Mouse (Mus musculus) neural tube, embryonic 15.5 days (tissue): ENCODE measurements around the gene Capn10. TPM values are rescaled to one million over a fixed set of nuclear protein-coding genes. Genes with fewer than 3 reads are reported as not detected.

ENCODE experiments used
- ATAC-seq: fragments of 200-750 bp; cut with Nextera tagmentation; 2 replicates; pipeline ENCODE4 v1.8.0; 2017; ENCODE audit warnings: mild to moderate bottlenecking, moderate TSS enrichment, moderate library complexity; ENCODE audit not compliant: low FRiP score
- H3K27ac ChIP-seq: fragments of 300-500 bp; sonication (generic); replicated peaks from 2 replicates; pipeline ENCODE4 v1.5.1; 2015; ENCODE audit warnings: mild to moderate bottlenecking, inconsistent platforms
- H3K27me3 ChIP-seq: fragments of 300-500 bp; sonication (generic); replicated peaks from 2 replicates; pipeline ENCODE4 v1.6.1; 2015; ENCODE audit warnings: inconsistent platforms
- H3K36me3 ChIP-seq: fragments of 300-500 bp; sonication (generic); 2 replicates; pipeline ENCODE4 v1.6.1; 2015; ENCODE audit warnings: inconsistent platforms
- H3K4me1 ChIP-seq: fragments of 300-500 bp; sonication (generic); 2 replicates; pipeline ENCODE4 v1.6.1; 2015; ENCODE audit warnings: inconsistent platforms
- H3K4me2 ChIP-seq: fragments of 300-500 bp; sonication (generic); 2 replicates; pipeline ENCODE4 v1.6.1; 2015; ENCODE audit warnings: inconsistent platforms, mild to moderate bottlenecking, moderate library complexity
- H3K4me3 ChIP-seq: fragments of 300-500 bp; sonication (generic); replicated peaks from 2 replicates; pipeline ENCODE4 v1.5.1; 2015; ENCODE audit warnings: mild to moderate bottlenecking, inconsistent platforms
- H3K9ac ChIP-seq: fragments of 300-500 bp; sonication (generic); replicated peaks from 2 replicates; pipeline ENCODE4 v1.6.1; 2015; ENCODE audit warnings: mild to moderate bottlenecking, inconsistent platforms
- H3K9me3 ChIP-seq: fragments of 300-500 bp; sonication (generic); replicated peaks from 2 replicates; pipeline ENCODE4 v1.6.1; 2016; ENCODE audit warnings: inconsistent platforms
- WGBS: fragments of 180-500 bp; shearing (Covaris S2); methylation state at CpG from one replicate; pipeline ENCODE4 v1.1.7; 2015; ENCODE audit warnings: mixed read lengths; 5-methylcytosine and 5-hydroxymethylcytosine counted together
- polyA plus RNA-seq: library from polyadenylated mRNA; unstranded; fragments of >200 nt; fragmentation: Nextera tagmentation; extraction: Ambion mirVana; gene quantifications from 2 replicates; pipeline ENCODE4 v1.2.1, GENCODE M21; 2015

Capn10 gene
- polyA plus RNA-seq, 1 experiment from 2014 or later: 60.8 TPM

DNA sequence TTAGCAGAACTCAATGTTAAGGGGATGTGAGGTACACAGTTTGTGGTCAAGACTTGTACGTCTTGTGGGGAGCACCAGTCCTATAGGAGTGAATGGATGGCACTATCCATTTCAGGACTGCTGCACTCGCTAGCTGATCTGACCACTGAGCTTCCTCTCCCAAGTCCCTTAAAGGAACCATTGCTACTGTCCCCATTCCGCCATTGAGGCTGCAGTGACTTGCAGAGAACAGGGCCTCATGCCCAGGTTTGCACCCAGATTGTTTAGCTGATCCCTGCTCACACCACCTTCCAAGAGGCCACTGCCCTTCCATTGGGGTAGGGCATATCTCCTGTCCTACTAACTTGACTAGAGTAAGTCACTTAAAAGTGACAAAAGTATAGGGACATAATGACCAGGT is 25.5 kb upstream of the Capn10 start:
- WGBS: 97% methylated on average over 3 of the region's 3 CpGs
- no peak overlapping the region for H3K4me2 ChIP-seq
- H3K9ac ChIP-seq: no peak overlapping the region
- H3K4me1 ChIP-seq: peaks cover 53% of the 10 kb centered on the region
- no peaks in the 10 kb centered on the region for H3K36me3 ChIP-seq
- ATAC-seq: no peak
- 0 out of 2 replicates have a peak overlapping the region, but pooled peaks have one; percentile 73 for H3K4me3 ChIP-seq
- H3K27ac ChIP-seq: no peak overlapping the region
- H3K9me3 ChIP-seq: no peaks in the 10 kb centered on the region
- H3K27me3 ChIP-seq: no peaks in the 10 kb centered on the region

DNA sequence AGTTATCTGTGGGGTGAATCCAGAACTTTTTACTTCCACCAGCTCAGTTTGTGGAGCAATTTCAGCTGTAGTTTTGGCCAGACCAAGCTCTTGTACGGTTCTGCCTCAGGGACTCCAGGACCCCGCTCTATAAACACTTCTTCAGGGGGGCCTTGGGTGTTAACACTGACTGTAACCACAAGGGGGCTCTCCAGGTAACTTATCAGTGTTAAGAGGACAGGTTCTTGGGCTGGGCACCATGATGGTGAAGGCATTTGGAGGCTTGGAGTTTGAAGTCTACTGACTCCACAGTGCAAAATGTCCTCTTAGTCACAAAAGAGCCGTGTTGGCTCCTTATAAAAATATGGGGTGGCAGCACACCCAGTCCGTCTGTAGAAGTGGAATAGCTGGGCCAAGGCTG is 25.1 kb upstream of the Capn10 start:
- Histone ChIP-seq H3K36me3 (peaks cover 3% of the 10 kb centered on the region; the same call in 1 of the 2 replicates), H3K4me1 (peaks cover 57% of the 10 kb centered on the region)
- ATAC-seq: no peak

GRCm38 (mm10) chr1:92910239-92910885 is 23.8 kb upstream of the Capn10 start, which contains the start of gene Rnpepl1:
Gene Rnpepl1, plus strand, starts transcription at chr1:92910783.
- Histone ChIP-seq H3K9ac (peak within 1 kb of the TSS; percentile 96), H3K4me3 (peak within 1 kb of the TSS; percentile 70), H3K4me2 (peak within 1 kb of the TSS; percentile 70), H3K27me3 (no peaks in the 10 kb centered on the region), H3K27ac (peak within 1 kb of the TSS; percentile 94), H3K4me1 (peaks cover 60% of the 10 kb centered on the region), H3K36me3 (peaks cover 11% of the 10 kb centered on the region), H3K9me3 (no peaks in the 10 kb centered on the region)
- WGBS: under 1% methylated on average over 52 of the region's 57 CpGs
- ATAC-seq: peak; percentile 73

More for the DNA sequence above, 25.1 kb upstream of the Capn10 start:
- 63% methylated on average over 4 of the region's 4 CpGs for WGBS
- no peak overlapping the region for H3K4me3 ChIP-seq
- no peaks in the 10 kb centered on the region for H3K9me3 ChIP-seq
- H3K4me2 ChIP-seq: no peak overlapping the region
- no peak overlapping the region for H3K27ac ChIP-seq
- H3K9ac ChIP-seq: no peak overlapping the region
- no peaks in the 10 kb centered on the region for H3K27me3 ChIP-seq

DNA sequence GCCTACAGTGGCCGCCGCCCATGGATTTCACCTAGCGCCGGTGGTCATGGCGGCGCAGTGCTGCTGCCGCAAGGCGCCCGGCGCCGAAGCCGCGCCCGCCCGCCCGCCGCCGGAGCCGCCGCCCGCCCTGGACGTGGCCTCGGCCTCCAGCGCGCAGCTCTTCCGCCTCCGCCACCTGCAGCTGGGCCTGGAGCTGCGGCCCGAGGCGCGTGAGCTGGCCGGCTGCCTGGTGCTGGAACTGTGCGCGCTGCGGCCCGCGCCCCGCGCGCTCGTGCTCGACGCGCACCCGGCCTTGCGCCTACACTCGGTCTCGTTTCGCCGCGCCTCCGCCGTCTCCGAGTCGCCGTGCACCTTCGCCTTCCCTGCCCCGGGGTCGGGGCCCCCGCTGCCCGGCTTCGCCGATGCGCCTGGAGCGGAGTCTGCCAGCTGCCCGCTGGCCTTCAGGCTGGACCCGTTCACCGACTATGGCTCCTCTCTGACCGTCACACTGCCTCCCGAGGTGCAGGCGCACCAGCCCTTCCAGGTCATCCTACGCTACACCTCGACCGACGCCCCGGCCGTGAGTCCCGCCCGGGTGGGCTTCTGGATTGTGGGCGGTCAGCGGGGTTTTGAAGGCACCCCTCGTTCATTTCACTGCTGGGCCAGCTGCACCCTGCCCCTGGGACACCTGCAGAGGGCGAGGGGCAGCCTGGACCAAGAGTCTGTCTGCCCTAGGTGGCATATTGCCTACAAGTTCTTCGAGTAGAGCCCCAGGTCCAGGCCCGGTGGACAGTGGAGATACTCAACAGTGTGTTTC is 23.1 kb upstream of the Capn10 start:
- WGBS: under 1% methylated on average over 62 of the region's 85 CpGs
- Histone ChIP-seq H3K4me2 (peak overlapping the region; percentile 70), H3K9me3 (no peaks in the 10 kb centered on the region), H3K36me3 (peaks cover 19% of the 10 kb centered on the region), H3K27ac (peak overlapping the region; percentile 94), H3K9ac (peak overlapping the region; percentile 96), H3K4me1 (peaks cover 59% of the 10 kb centered on the region), H3K4me3 (peak overlapping the region; percentile 70), H3K27me3 (no peaks in the 10 kb centered on the region)
- ATAC-seq: peak; percentile 32

- Histone ChIP-seq H3K36me3 (peaks cover 25% of the 10 kb centered on the region), H3K9me3 (no peaks in the 10 kb centered on the region), H3K4me1 (peaks cover 53% of the 10 kb centered on the region), H3K27me3 (no peaks in the 10 kb centered on the region), H3K4me2 (peak overlapping the region; percentile 70), H3K4me3 (peak overlapping the region; percentile 70), H3K27ac (peak overlapping the region; percentile 94), H3K9ac (peak overlapping the region; percentile 96)
- WGBS: 37% methylated on average over 8 of the region's 8 CpGs
- no peak for ATAC-seq
These were observed 22.4 kb upstream of the Capn10 start for GRCm38 (mm10) chr1:92911721-92912138.

DNA sequence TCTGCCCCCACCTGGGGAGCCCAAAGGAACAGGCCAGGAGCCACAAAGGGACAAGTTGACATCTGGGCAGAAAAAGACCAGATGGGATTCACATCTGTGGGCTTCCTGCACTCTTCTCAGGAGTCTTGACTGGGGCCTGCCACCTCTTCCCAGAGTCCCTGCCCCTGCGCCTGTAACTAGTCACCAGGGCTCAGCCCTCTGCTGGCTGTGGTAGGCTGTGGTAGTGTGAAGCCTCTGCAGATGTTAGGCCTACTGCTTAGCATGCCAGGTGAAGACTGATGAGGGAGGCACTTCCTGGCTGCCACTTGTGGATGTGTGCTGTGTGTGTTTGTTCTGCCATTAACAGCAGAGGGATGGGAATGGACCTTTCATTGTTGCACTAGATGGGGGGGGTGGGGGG is 21.9 kb upstream of the Capn10 start:
- Histone ChIP-seq H3K9ac (peak overlapping the region; percentile 96), H3K27me3 (no peaks in the 10 kb centered on the region), H3K27ac (no peak overlapping the region), H3K4me2 (peak overlapping the region; percentile 70), H3K9me3 (no peaks in the 10 kb centered on the region), H3K4me3 (peak overlapping the region; percentile 70), H3K4me1 (peaks cover 52% of the 10 kb centered on the region), H3K36me3 (peaks cover 31% of the 10 kb centered on the region)
- ATAC-seq: no peak
- WGBS: 53% methylated on average over 1 of the region's 1 CpGs

DNA sequence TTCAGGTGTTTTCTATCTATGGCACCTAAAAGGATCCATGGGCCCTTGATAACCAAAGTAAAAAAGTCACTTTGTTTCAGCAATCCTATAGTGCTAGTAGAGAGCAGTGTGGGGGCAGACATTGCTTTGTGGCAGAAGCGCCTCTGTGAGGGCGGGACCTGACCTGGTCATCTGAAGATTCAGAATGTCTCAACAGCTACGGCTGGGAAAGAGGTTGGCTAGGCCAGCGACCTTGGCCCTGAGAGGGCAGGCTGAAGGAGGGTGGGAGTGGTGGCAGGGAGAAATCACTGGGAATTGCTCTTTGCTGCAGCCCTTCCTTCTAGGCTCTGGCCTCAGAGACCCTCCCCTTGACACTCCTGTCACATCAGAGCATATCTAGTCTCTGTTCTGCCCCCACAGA is 19.9 kb upstream of the Capn10 start:
- 81% methylated on average over 4 of the region's 4 CpGs for WGBS
- H3K9ac ChIP-seq: no peak overlapping the region
- no peak for ATAC-seq

DNA sequence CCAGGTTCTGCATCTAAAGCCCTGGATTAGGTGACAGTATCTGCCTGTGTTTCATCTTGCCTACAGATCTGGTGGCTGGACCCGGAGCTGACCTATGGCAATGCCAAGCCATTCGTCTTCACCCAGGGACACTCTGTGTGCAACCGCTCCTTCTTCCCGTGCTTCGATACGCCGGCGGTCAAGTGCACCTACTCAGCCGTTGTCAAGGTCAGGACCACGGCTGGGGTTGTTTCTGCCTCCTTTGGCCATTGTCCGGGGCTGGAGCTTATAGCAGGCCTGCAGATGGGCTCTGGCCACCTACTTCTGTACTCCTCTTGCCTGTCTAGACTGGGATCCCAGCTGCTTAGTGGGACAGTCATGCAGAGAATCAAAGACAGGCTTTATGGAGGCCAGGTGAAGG is 19.2 kb upstream of the Capn10 start:
- Histone ChIP-seq H3K27ac (no peak overlapping the region), H3K9ac (no peak overlapping the region), H3K27me3 (no peaks in the 10 kb centered on the region), H3K4me1 (peaks cover 32% of the 10 kb centered on the region), H3K4me2 (no peak overlapping the region), H3K9me3 (no peaks in the 10 kb centered on the region), H3K36me3 (peaks cover 58% of the 10 kb centered on the region), H3K4me3 (no peak overlapping the region)
- ATAC-seq: no peak
- WGBS: 95% methylated on average over 11 of the region's 11 CpGs

More for the DNA sequence above, 19.9 kb upstream of the Capn10 start:
- Histone ChIP-seq H3K4me1 (peaks cover 40% of the 10 kb centered on the region), H3K36me3 (peaks cover 50% of the 10 kb centered on the region), H3K27me3 (no peaks in the 10 kb centered on the region), H3K9me3 (no peaks in the 10 kb centered on the region), H3K4me2 (no peak overlapping the region), H3K27ac (no peak overlapping the region), H3K4me3 (no peak overlapping the region)

GRCm38 (mm10) chr1:92916725-92917124 is 17.5 kb upstream of the Capn10 start:
- 97% methylated on average over 9 of the region's 9 CpGs for WGBS
- H3K9ac ChIP-seq: no peak overlapping the region
- no peak overlapping the region for H3K27ac ChIP-seq
- no peak overlapping the region for H3K4me3 ChIP-seq
- no peak overlapping the region for H3K4me2 ChIP-seq
- no peaks in the 10 kb centered on the region for H3K27me3 ChIP-seq
- no peaks in the 10 kb centered on the region for H3K9me3 ChIP-seq
- H3K36me3 ChIP-seq: peaks cover 71% of the 10 kb centered on the region
- H3K4me1 ChIP-seq: peaks cover 26% of the 10 kb centered on the region
- ATAC-seq: no peak

- Histone ChIP-seq H3K36me3 (peaks cover 68% of the 10 kb centered on the region), H3K27me3 (no peaks in the 10 kb centered on the region), H3K4me3 (no peak overlapping the region), H3K9ac (no peak overlapping the region), H3K4me2 (no peak overlapping the region), H3K27ac (no peak overlapping the region), H3K9me3 (no peaks in the 10 kb centered on the region), H3K4me1 (0 out of 2 replicates have a peak, but pooled peaks cover 2% of the 10 kb centered on the region)
- 95% methylated on average over 11 of the region's 11 CpGs for WGBS
- no peak for ATAC-seq
These were observed 15.0 kb upstream of the Capn10 start for GRCm38 (mm10) chr1:92919151-92919550.

DNA sequence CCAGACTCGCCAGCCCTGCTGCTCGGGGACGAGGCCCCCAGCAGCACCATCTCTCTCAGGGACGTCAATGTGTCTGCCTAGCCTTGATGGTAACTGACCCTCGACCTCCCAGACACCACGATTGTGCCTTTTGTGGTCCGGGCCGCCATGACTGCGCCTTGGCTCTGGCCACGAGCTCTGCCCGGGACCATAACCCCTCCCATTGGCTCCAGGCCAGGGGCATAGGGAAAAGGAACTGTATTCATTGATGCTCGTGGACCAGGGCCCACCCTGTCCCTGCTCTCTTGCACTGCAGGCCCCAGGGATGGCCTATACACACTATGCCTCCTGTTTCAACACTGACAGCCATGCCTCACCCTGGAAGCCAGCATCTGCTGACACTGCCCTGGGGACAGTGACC is 14.4 kb upstream of the Capn10 start:
- no peak overlapping the region for H3K4me3 ChIP-seq
- WGBS: 83% methylated on average over 12 of the region's 12 CpGs
- no peaks in the 10 kb centered on the region for H3K4me1 ChIP-seq
- H3K9ac ChIP-seq: no peak overlapping the region
- H3K36me3 ChIP-seq: peaks cover 65% of the 10 kb centered on the region
- H3K27me3 ChIP-seq: no peaks in the 10 kb centered on the region
- H3K4me2 ChIP-seq: no peak overlapping the region
- ATAC-seq: no peak
- H3K9me3 ChIP-seq: no peaks in the 10 kb centered on the region
- no peak overlapping the region for H3K27ac ChIP-seq
